In the genomic region with DNA sequence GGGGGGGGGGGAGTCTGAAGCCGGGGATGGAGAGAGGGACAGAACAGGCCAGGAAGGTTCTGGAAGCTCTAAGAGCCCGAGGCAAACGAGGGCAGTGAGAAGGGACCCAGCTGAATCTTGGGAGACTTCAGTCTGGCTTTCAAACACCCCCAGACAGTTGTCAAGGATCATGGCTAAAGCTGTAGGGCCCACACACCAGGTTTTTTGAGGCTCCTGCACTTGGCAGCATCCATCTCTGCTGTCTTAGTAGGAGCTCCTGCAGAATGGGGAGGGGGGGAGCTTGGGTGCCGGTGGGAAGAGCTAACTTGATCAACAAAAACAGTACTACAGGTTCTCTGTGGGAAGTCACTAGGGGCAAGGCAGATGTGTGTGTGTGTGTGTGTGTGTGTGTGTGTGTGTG, we compare ENCODE assay signal across 17 mouse cellular contexts.
DNase-seq lines count a peak whose midpoint lies in the region; ATAC-seq and TF ChIP-seq lines count a peak whose summit lies in the region.
"Had no signal": no experiment of that assay in that cellular context is flagged by ENCODE, and none has a peak within 500 bp of the region (broad histone marks: within the 10 kb centered on the region; RNA-seq: fewer than 3 reads in every experiment).

No protein-coding gene starts in this region.

- H3K9me3 ChIP-seq in midbrain, embryonic 10.5 days (replicated peaks) = no peaks in the 10 kb centered on the region
- H3K9me3 ChIP-seq in midbrain, embryonic 15.5 days = no peaks in the 10 kb centered on the region
- no peaks in the 10 kb centered on the region for H3K9me3 ChIP-seq in ES-Bruce4 (replicated peaks; ENCODE audit: control insufficient read depth, insufficient read depth, low read length, poor library complexity, severe bottlenecking)
- H3K9me3 ChIP-seq in hindbrain, embryonic 13.5 days = no peaks in the 10 kb centered on the region
- H3K9me3 ChIP-seq in neural tube, embryonic 15.5 days (replicated peaks) = no peaks in the 10 kb centered on the region
- H3K9me3 ChIP-seq: embryonic facial prominence, embryonic 10.5 days; forebrain, embryonic 13.5 days; heart, embryonic 15.5 days had no signal

- no peak overlapping the region for H3K4me2 ChIP-seq in midbrain, embryonic 15.5 days
- no peak overlapping the region for H3K4me2 ChIP-seq in hindbrain, embryonic 13.5 days
- H3K4me2 ChIP-seq in neural tube, embryonic 15.5 days = no peak overlapping the region
- H3K4me2 ChIP-seq: forebrain, embryonic 13.5 days; heart, embryonic 11.5 days; heart, embryonic 15.5 days had no signal

- H3K27ac ChIP-seq in midbrain, embryonic 10.5 days (replicated peaks) = peak overlapping the region; percentile 61
- H3K27ac ChIP-seq in midbrain, embryonic 15.5 days = no peak overlapping the region
- H3K27ac ChIP-seq in ES-Bruce4 (ENCODE audit: insufficient read depth, low read length) = no peak overlapping the region
- H3K27ac ChIP-seq in hindbrain, embryonic 13.5 days = peak overlapping the region; percentile 82
- peak overlapping the region; percentile 28; the same call in 1 of the 2 replicates for H3K27ac ChIP-seq in neural tube, embryonic 15.5 days (replicated peaks)
- H3K27ac ChIP-seq: embryonic facial prominence, embryonic 10.5 days; forebrain, embryonic 13.5 days; heart, embryonic 15.5 days had no signal

- no peak for TF ChIP-seq POLR2A in ES-Bruce4 (IDR thresholded peaks at IDR 0.05; ENCODE audit: insufficient read depth, low read length)

- no peak overlapping the region for H3K9ac ChIP-seq in midbrain, embryonic 15.5 days
- H3K9ac ChIP-seq in ES-Bruce4 (ENCODE audit: low read depth, poor library complexity, severe bottlenecking) = peak overlapping the region; percentile 20
- no peak overlapping the region for H3K9ac ChIP-seq in hindbrain, embryonic 13.5 days
- no peak overlapping the region for H3K9ac ChIP-seq in neural tube, embryonic 15.5 days (replicated peaks)
- H3K9ac ChIP-seq: forebrain, embryonic 13.5 days; forebrain, postnatal 0 days; heart, embryonic 15.5 days had no signal

- H3K36me3 ChIP-seq in midbrain, embryonic 10.5 days = no peaks in the 10 kb centered on the region
- no peaks in the 10 kb centered on the region for H3K36me3 ChIP-seq in midbrain, embryonic 15.5 days (replicated peaks)
- H3K36me3 ChIP-seq in ES-Bruce4 (ENCODE audit: control insufficient read depth, insufficient read depth, low read length, poor library complexity, severe bottlenecking) = no peaks in the 10 kb centered on the region
- H3K36me3 ChIP-seq in hindbrain, embryonic 13.5 days = no peaks in the 10 kb centered on the region
- no peaks in the 10 kb centered on the region for H3K36me3 ChIP-seq in neural tube, embryonic 15.5 days
- H3K36me3 ChIP-seq: embryonic facial prominence, embryonic 10.5 days; heart, embryonic 15.5 days had no signal

- TF ChIP-seq CTCF in ES-Bruce4 (IDR thresholded peaks at IDR 0.05; ENCODE audit: low read depth, low read length) = no peak

- no peak overlapping the region for H3K4me3 ChIP-seq in midbrain, embryonic 10.5 days
- no peak overlapping the region for H3K4me3 ChIP-seq in midbrain, embryonic 15.5 days
- no peak overlapping the region for H3K4me3 ChIP-seq in ES-Bruce4 (ENCODE audit: low read depth, low read length)
- no peak overlapping the region for H3K4me3 ChIP-seq in hindbrain, embryonic 13.5 days
- no peak overlapping the region for H3K4me3 ChIP-seq in neural tube, embryonic 15.5 days (replicated peaks)
- H3K4me3 ChIP-seq: embryonic facial prominence, embryonic 10.5 days; forebrain, embryonic 13.5 days; heart, embryonic 15.5 days had no signal

- TF ChIP-seq EP300 in ES-Bruce4 (IDR thresholded peaks at IDR 0.05; ENCODE audit: insufficient read depth, low read depth, low read length) = no peak

- no peak for ATAC-seq in midbrain, embryonic 15.5 days (replicated peaks)
- no peak for ATAC-seq in hindbrain, embryonic 13.5 days (ENCODE audit: low FRiP score)
- ATAC-seq in neural tube, embryonic 15.5 days (ENCODE audit: low FRiP score) = no peak
- ATAC-seq: forebrain, embryonic 13.5 days; forebrain, postnatal 0 days had no signal

- H3K27me3 ChIP-seq in midbrain, embryonic 10.5 days (ENCODE audit: low read depth, poor library complexity, severe bottlenecking) = peaks cover 43% of the 10 kb centered on the region
- H3K27me3 ChIP-seq in midbrain, embryonic 15.5 days (replicated peaks) = no peaks in the 10 kb centered on the region
- H3K27me3 ChIP-seq in ES-Bruce4 (ENCODE audit: control insufficient read depth, insufficient read depth, low read length, poor library complexity, severe bottlenecking) = no peaks in the 10 kb centered on the region
- H3K27me3 ChIP-seq in hindbrain, embryonic 13.5 days = 0 out of 2 replicates have a peak, but pooled peaks cover 5% of the 10 kb centered on the region
- no peaks in the 10 kb centered on the region for H3K27me3 ChIP-seq in neural tube, embryonic 15.5 days (replicated peaks)

- H3K4me1 ChIP-seq in midbrain, embryonic 10.5 days = peaks cover 62% of the 10 kb centered on the region
- peaks cover 35% of the 10 kb centered on the region for H3K4me1 ChIP-seq in midbrain, embryonic 15.5 days
- peaks cover 3% of the 10 kb centered on the region for H3K4me1 ChIP-seq in ES-Bruce4 (ENCODE audit: control insufficient read depth, insufficient read depth, low read length)
- H3K4me1 ChIP-seq in hindbrain, embryonic 13.5 days (replicated peaks) = peaks cover 68% of the 10 kb centered on the region
- peaks cover 63% of the 10 kb centered on the region for H3K4me1 ChIP-seq in neural tube, embryonic 15.5 days
- H3K4me1 ChIP-seq: heart, embryonic 15.5 days had no signal

- no peak for DNase-seq in midbrain, embryonic 10.5 days (ENCODE audit: low spot score)
- no peak for DNase-seq in cerebellum, postnatal 14 days
- DNase-seq in layer of hippocampus, adult 9-11 months = no peak
- DNase-seq: adrenal gland, postnatal 10 days; cerebellum, adult 9-11 months; forebrain, postnatal 0 days; gastrocnemius, postnatal 10 days; heart, postnatal 14 days; kidney, adult 18-20 months had no signal

- WGBS in midbrain, embryonic 10.5 days = 67% methylated on average over 4 of the region's 4 CpGs
- WGBS in midbrain, embryonic 15.5 days = 59% methylated on average over 3 of the region's 4 CpGs
- 74% methylated on average over 4 of the region's 4 CpGs for WGBS in hindbrain, embryonic 13.5 days
- 79% methylated on average over 4 of the region's 4 CpGs for WGBS in neural tube, embryonic 15.5 days

Comparison
In these comparisons a context has a peak if more than half of its experiments do, and no peak if none do; other contexts are left out.
1. H3K27ac ChIP-seq: peak in midbrain, embryonic 10.5 days (single experiment), hindbrain, embryonic 13.5 days (single experiment) and neural tube, embryonic 15.5 days (single experiment); none in midbrain, embryonic 15.5 days (single experiment) and ES-Bruce4 (single experiment).